Mouse (Mus musculus) liver, postnatal 0 days (tissue): ENCODE measurements around the gene Spint1. TPM values are rescaled to one million over a fixed set of nuclear protein-coding genes. Genes with fewer than 3 reads are reported as not detected.
A peak's percentile ranks its signal among the peaks of the same experiment; 100 is the strongest.

Experiments used
- ATAC-seq: fragments of 200-750 bp; cut with Nextera tagmentation; 2 replicates; pipeline ENCODE4 v1.8.0; 2017; ENCODE audit warnings: mild to moderate bottlenecking, moderate library complexity
- DNase-seq: peaks from one replicate; pipeline ENCODE4 v3.0.0-alpha.2; 2016
- H3K27ac ChIP-seq: fragments of 300-500 bp; sonication (generic); 2 replicates; pipeline ENCODE4 v1.5.1; 2014; ENCODE audit warnings: antibody characterized with exemption, moderate library complexity, mild to moderate bottlenecking, low read depth
- H3K27me3 ChIP-seq: fragments of 300-500 bp; sonication (generic); 2 replicates; pipeline ENCODE4 v1.6.1; 2014; ENCODE audit warnings: low read length, control low read depth, mixed read lengths; ENCODE audit not compliant: insufficient read depth
- H3K36me3 ChIP-seq: fragments of 300-500 bp; sonication (generic); replicated peaks from 2 replicates; pipeline ENCODE4 v1.6.1; 2014; ENCODE audit warnings: mild to moderate bottlenecking, control low read depth, low read length, moderate library complexity, mixed read lengths; ENCODE audit not compliant: insufficient read depth
- H3K4me1 ChIP-seq: fragments of 300-500 bp; sonication (generic); 2 replicates; pipeline ENCODE4 v1.6.1; 2014; ENCODE audit warnings: antibody characterized with exemption, mild to moderate bottlenecking, control low read depth; ENCODE audit not compliant: insufficient read depth
- H3K4me2 ChIP-seq: fragments of 300-500 bp; sonication (generic); 2 replicates; pipeline ENCODE4 v1.6.1; 2014; ENCODE audit warnings: low read depth, mild to moderate bottlenecking, low read length, moderate library complexity, mixed read lengths
- H3K4me3 ChIP-seq: fragments of 300-500 bp; sonication (generic); 2 replicates; pipeline ENCODE4 v1.5.1; 2014; ENCODE audit warnings: low read depth, low read length
- H3K9ac ChIP-seq: fragments of 300-500 bp; sonication (generic); replicated peaks from 2 replicates; pipeline ENCODE4 v1.6.1; 2014; ENCODE audit warnings: mild to moderate bottlenecking, moderate library complexity
- H3K9me3 ChIP-seq: fragments of 300-500 bp; sonication (generic); 2 replicates; pipeline ENCODE4 v1.6.1; 2016; ENCODE audit warnings: mild to moderate bottlenecking, control low read depth, low read length, mixed read lengths
- CTCF ChIP-seq: sonication (generic); IDR thresholded peaks from 2 replicates; pipeline ENCODE4 v1.5.1; 2016; ENCODE audit warnings: antibody characterized with exemption, low read depth
- EP300 ChIP-seq: IDR thresholded peaks from 2 replicates; pipeline ENCODE4 v1.6.1; 2016; ENCODE audit warnings: antibody characterized with exemption, low read depth, mild to moderate bottlenecking
- WGBS: fragments of 180-500 bp; shearing (Covaris S2); extraction: QIAGEN DNeasy Blood & Tissue Kit; methylation state at CpG from one replicate; pipeline ENCODE4 v1.1.7; 2014; ENCODE audit not compliant: insufficient replicate concordance; 5-methylcytosine and 5-hydroxymethylcytosine counted together
- polyA plus RNA-seq: library from polyadenylated mRNA; unstranded; fragments of >200 nt; fragmentation: Nextera tagmentation; extraction: Ambion mirVana; gene quantifications from 2 replicates; pipeline ENCODE4 v1.2.1, GENCODE M21; 2015

Gene Spint1
- polyA plus RNA-seq, 1 experiment from 2014 or later: 0.60 TPM

- Histone ChIP-seq H3K9ac (no peak overlapping the region), H3K9me3 (no peaks in the 10 kb centered on the region), H3K4me1 (peaks cover 11% of the 10 kb centered on the region), H3K27me3 (peaks cover 33% of the 10 kb centered on the region), H3K27ac (no peak overlapping the region), H3K36me3 (no peaks in the 10 kb centered on the region), H3K4me3 (no peak overlapping the region), H3K4me2 (no peak overlapping the region)
- WGBS: 77% methylated on average over 4 of the region's 4 CpGs
- DNase-seq (no peak), ATAC-seq (no peak)
- TF ChIP-seq CTCF (no peak), EP300 (no peak)
These were observed 3.6 kb downstream of the Spint1 start for GRCm38 (mm10) chr2:119240819-119241186.

GRCm38 (mm10) chr2:119242548-119242947, 5.4 kb downstream of the Spint1 start:
- peaks cover 15% of the 10 kb centered on the region for H3K27me3 ChIP-seq
- no peak overlapping the region for H3K9ac ChIP-seq
- no peaks in the 10 kb centered on the region for H3K9me3 ChIP-seq
- H3K27ac ChIP-seq: no peak overlapping the region
- H3K4me1 ChIP-seq: peaks cover 3% of the 10 kb centered on the region
- 56% methylated on average over 9 of the region's 9 CpGs for WGBS
- no peak for DNase-seq
- ATAC-seq: no peak
- H3K4me3 ChIP-seq: no peak overlapping the region
- H3K36me3 ChIP-seq: no peaks in the 10 kb centered on the region
- no peak overlapping the region for H3K4me2 ChIP-seq
- no peak for TF ChIP-seq EP300
- no peak for TF ChIP-seq CTCF

- Histone ChIP-seq H3K27ac (no peak overlapping the region), H3K27me3 (no peaks in the 10 kb centered on the region), H3K4me2 (no peak overlapping the region), H3K9me3 (no peaks in the 10 kb centered on the region), H3K4me3 (no peak overlapping the region), H3K36me3 (no peaks in the 10 kb centered on the region), H3K9ac (no peak overlapping the region), H3K4me1 (no peaks in the 10 kb centered on the region)
- TF ChIP-seq EP300 (no peak), CTCF (no peak)
- DNase-seq: no peak
- no peak for ATAC-seq
- WGBS: 56% methylated on average over 7 of the region's 7 CpGs
These were observed 8.1 kb downstream of the Spint1 start for GRCm38 (mm10) chr2:119245246-119245645.

GRCm38 (mm10) chr2:119247904-119248303, 10.7 kb downstream of the Spint1 start:
- no peak overlapping the region for H3K9ac ChIP-seq
- 75% methylated on average over 9 of the region's 9 CpGs for WGBS
- no peak overlapping the region for H3K27ac ChIP-seq
- H3K4me3 ChIP-seq: no peak overlapping the region
- ATAC-seq (no peak), DNase-seq (no peak)
- no peaks in the 10 kb centered on the region for H3K36me3 ChIP-seq
- no peak overlapping the region for H3K4me2 ChIP-seq
- peaks cover 4% of the 10 kb centered on the region; the same call in 1 of the 2 replicates for H3K4me1 ChIP-seq
- H3K27me3 ChIP-seq: no peaks in the 10 kb centered on the region
- H3K9me3 ChIP-seq: no peaks in the 10 kb centered on the region
- TF ChIP-seq CTCF (no peak), EP300 (no peak)

GRCm38 (mm10) chr2:119249592-119250061, 12.5 kb downstream of the Spint1 start:
- Histone ChIP-seq H3K4me2 (no peak overlapping the region), H3K9me3 (no peaks in the 10 kb centered on the region), H3K27ac (no peak overlapping the region), H3K27me3 (no peaks in the 10 kb centered on the region), H3K4me3 (no peak overlapping the region), H3K36me3 (no peaks in the 10 kb centered on the region), H3K4me1 (peaks cover 4% of the 10 kb centered on the region; the same call in 1 of the 2 replicates), H3K9ac (no peak overlapping the region)
- 61% methylated on average over 4 of the region's 4 CpGs for WGBS
- TF ChIP-seq EP300: no peak
- no peak for TF ChIP-seq CTCF
- DNase-seq: no peak
- no peak for ATAC-seq

- TF ChIP-seq EP300 (no peak), CTCF (no peak)
- DNase-seq (no peak), ATAC-seq (no peak)
- Histone ChIP-seq H3K9me3 (no peaks in the 10 kb centered on the region), H3K4me2 (no peak overlapping the region), H3K4me1 (peaks cover 4% of the 10 kb centered on the region; the same call in 1 of the 2 replicates), H3K27ac (no peak overlapping the region), H3K36me3 (no peaks in the 10 kb centered on the region), H3K9ac (no peak overlapping the region), H3K27me3 (no peaks in the 10 kb centered on the region), H3K4me3 (no peak overlapping the region)
- WGBS: 61% methylated on average over 5 of the region's 5 CpGs
These were observed 13.2 kb downstream of the Spint1 start for GRCm38 (mm10) chr2:119250377-119250776.

- H3K4me1 ChIP-seq: peaks cover 4% of the 10 kb centered on the region; the same call in 1 of the 2 replicates
- no peaks in the 10 kb centered on the region for H3K9me3 ChIP-seq
- no peaks in the 10 kb centered on the region for H3K36me3 ChIP-seq
- ATAC-seq: peak; percentile 86
- H3K4me3 ChIP-seq: peak overlapping the region; percentile 13; the same call in 1 of the 2 replicates
- WGBS: 10% methylated on average over 11 of the region's 11 CpGs
- peak; percentile 93 for DNase-seq
- H3K9ac ChIP-seq: no peak overlapping the region
- no peak for TF ChIP-seq EP300
- peak; percentile 96 for TF ChIP-seq CTCF
- H3K4me2 ChIP-seq: peak overlapping the region; percentile 47
- peak overlapping the region; percentile 7; the same call in 1 of the 2 replicates for H3K27ac ChIP-seq
- H3K27me3 ChIP-seq: no peaks in the 10 kb centered on the region
These were observed 13.8 kb downstream of the Spint1 start for GRCm38 (mm10) chr2:119250826-119251478.
